Mouse (Mus musculus) T-helper 17 cell (primary cell): ENCODE data around the gene Smad3.

Experiments
- in situ Hi-C, 2 experiments: fragments of 300-600 bp; cut with MboI, MseI; formaldehyde crosslinking; loops; 1 replicate in 1 of 2; 2 replicates in 1 of 2; pipeline ENCODE4 v1.15.1; 2025; ENCODE audit warnings: high pct_unique_total_duplicates in 2 of 2

The Smad3 gene

DNA sequence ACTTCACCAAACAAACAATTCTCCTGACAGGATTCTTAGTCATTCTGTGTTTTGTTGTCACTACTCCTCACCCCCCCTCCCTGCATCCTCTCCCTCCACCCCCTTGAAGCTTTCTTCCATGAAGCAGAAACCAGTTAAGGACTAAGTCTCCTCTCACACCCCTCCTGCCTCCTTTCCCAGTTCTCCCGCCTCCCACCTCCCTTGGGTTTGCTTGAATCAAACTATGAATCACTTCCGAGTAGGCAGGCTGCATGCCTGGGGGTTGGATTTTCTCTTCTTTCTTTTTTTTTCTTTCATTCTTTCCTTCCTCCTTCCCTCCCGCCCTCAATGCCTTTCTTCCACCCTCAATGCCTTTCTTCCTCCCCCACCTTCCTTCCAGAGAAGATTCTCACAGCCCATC is 80.2 kb downstream of the Smad3 start:
- in situ Hi-C loops = no loop called here

DNA sequence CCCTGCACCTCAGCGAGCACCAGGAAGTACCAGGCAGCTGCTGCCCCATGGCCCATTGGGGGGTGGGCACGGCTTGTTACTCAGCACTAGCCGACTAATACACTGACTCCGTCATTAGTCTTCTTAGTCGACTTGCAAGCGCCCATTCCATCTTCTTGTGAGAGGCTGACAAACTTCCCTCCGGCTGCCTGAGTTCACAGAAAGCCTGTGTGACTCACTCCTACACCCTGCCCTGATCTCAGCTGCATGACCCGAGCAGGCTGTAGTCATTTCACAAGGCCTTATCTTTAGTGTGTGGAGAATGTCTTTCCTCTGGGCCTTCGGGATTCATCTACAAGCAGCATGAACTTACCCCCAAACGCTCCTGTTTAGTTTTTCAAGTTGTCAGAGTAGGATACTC is 83.2 kb downstream of the Smad3 start:
- in situ Hi-C loops = no loop called here

DNA sequence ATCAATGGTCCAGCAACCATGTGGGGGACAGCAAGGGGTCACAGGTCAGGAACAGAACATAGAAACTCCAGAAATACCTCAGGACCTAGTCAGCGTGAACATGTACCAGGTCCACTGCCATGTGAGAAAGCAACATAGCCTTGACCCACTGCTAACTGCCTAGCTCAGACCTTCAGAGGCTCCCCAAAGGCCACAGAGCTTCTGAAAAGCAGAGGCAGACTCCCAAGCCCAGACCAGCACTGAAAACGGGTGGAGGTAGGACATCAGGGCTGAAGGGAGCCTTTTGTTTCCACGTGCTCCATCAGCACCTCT is 84.3 kb downstream of the Smad3 start:
- in situ Hi-C loops = no loop called here

DNA sequence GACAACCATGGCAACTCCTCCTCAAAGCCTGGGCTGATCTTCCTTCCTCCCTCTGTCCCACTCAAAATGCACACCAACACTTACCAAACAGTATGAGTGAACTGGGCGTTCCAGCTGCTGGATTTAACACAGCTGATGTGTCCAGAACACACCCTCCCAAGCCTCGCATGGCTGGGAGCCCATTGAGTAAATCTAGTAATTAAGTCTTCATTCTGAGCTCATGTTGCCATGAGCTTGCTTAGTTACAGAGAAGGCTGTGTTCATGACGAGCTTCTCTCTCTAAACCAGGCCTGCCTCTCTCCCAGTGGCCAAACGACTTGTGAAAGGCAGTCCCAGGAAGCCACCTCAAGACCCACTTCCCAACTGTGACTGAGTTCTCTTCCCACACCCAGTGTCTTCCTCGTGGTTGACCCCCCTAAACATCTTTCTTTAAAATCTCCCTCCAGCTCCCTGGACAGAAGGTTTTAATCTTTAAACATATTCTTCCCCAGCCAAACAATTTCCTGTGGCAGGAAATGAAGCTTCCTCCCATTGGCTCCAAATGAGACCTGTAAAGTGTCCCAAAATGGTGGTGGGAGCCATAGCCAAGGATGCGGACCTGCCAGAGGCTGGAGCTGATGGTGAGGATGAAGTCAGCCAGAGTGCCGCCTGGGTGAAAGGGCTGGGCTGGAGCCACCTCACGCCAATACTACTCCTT is 84.8 kb downstream of the Smad3 start:
- in situ Hi-C loops = no loop called here

DNA sequence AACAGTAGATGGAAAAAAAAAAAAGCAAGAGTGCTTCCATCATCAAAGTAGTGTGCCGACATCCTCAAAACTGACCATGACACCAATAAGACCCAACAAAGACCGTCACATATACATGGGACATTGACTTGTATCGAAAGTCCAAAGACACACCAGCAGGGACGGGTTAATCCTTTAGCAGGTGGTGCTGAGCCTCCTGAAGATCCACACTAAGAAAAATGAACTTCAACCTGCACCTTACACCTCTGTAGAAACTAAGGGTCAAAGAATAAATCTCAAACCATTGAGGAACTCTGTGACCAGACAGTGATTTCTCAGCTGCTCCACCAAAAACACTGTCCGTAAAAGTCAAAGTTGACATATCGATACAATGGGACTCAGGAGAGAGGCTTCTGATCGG is 88.0 kb downstream of the Smad3 start:
- in situ Hi-C loops = no loop called here

DNA sequence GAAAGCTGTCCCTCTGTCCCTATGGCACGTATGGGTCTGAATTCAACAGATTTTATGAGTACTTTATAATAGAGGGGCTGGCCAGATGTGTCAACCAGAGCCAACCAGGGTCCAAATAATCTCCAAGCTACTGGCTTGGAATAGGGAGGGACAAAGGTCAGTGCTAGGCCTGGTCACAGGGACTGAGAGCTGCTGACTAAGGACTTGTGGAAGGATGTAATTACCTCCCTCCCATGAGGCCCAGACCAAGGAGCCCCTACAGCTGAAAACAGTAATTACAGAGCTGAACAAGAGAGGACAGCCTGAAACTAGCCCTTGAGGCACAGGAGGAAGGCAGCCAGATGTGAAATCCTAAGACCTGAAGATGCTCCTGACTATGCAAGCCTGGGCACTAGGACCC is 89.2 kb downstream of the Smad3 start:
- in situ Hi-C loops = no loop called here

DNA sequence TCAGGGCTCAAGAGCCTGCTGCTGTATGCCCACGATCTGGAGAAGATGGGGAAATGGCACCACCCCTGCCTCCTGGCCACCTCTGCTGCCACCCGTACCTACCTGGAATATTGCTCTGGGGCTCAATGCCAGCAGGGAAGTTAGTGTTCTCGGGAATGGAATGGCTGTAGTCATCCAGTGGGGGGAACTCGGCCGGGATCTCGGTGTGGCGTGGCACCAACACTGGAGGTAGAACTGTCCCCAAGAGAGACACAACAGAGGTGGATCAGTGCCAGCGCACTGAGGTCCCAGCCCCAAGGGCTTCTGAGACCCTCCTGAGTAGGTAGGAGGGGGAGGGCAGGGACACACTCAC is 90.4 kb downstream of the Smad3 start:
- in situ Hi-C loops = no loop called here

DNA sequence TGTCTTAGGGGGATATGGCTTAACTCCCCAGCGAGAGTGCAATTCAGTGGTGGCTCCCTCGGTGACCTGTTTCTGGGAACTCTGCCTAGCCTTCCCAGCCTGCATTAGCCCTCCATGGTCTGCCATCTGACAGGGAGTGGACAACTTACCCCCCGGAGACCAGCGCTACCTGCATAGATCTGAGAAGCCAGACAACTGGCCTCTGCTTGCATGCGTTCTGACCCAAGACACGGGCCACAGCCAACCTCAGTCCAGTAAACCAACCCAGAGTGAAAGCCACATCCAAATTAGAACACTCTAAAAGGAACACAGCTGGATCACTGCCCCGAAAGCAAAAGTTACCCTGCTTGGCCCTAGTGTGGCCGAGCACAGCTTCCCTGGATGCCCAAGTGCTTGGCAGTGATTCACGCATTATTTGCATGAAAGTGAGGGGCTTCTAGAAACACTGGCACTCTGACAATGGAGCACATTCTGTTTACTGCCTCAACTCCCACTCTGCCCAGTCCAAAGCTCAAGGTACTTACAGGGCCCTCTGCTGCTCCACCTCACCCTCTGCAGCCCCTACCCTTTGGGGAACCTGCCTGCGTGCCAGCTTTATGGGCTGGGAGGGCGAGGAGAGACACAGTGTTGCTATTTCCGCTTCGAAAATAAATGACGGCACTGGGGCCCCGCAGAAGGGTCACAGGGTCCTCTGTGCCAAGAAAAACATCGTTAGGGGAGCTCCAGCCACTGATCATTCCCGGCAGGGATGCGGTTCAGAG is 91.0 kb downstream of the Smad3 start:
- in situ Hi-C loops = no loop called here

DNA sequence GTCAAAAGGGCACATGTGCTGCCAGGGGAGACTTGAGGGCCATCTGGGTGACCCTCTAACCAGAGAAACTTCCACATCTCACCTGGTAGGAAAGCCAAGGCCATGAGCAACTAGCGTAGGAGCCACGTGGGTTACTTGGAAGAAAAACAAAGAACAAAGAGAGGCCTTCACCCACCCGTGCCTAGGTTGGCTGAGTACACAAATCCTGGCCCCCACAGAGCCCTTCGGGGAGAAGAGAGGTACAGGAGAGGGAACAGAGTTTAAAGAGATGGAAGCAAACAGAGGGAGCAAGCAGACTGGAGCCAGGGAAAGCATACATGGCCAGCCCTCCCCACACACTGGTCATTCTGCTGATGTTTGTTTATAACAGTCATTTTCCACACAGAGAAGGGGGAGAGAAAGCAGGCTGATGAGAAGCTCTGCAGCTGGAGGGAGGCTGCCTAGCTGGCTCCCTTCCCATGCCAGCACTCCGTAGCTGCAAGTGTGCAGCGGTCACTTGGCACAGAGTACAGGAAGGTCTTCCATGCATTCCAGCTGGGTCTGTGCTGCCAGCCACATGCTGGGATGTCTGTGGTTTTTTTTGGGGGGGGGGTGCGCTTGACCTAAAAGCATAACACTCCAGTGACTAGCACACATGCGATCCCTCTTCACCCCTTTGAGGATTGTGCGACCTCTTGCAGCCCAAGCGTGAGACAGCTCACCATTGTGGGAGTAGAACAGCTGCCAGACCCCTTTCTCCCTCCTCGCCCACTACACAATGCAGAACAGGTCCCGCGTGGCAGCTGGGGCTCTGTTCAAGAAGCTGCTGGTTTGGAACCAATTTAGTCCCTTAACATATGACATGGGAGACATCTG is 92.8 kb downstream of the Smad3 start:
- in situ Hi-C loops = loop anchor here in 1 of 2 experiments (5.0 kb wide), 2 partner anchors 102 to 157 kb away; no protein-coding TSS in a partner anchor

DNA sequence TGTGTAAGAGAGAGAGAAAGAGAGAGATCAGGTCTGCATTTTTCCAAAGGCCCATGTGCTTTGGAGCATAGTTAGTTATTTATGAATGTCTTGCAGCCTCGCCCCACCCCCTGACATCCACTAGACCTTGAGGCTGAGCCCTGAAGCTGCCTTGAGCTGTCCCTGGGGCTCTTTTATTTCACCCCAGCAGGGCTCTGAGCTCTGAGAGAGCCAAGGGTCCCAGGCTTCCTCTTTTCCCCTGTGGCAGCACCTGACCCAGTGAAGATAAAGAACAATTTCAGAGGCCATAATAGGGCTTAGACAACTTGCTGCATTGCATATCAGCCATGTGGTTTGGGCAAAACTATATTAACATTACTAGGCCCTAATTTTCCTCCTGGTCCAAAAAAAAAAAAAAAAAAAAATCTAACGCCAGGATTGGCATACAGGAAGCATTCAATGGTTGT is 93.5 kb downstream of the Smad3 start:
- in situ Hi-C loops = loop anchor here in 1 of 2 experiments (5.0 kb wide), 2 partner anchors 103 to 158 kb away; no protein-coding TSS in a partner anchor

DNA sequence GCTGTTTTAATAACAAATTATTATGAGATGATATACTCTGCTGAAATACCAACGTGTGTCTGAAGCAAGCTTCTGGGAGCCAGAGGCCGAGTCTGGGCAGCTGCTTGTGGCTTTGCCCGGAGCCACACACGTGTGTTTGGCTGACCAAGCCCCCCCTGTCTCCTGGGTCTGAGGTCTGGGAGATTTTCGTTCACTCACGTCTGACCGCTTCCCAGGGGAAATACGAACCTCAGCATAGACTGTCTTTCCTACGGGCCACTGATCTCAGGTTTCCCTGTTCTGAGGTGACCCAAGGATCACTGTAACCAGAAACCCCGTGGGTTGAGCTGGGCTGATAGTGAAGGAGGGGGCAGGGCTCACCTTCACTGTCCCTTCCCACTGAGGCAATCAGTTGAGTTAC is 94.6 kb downstream of the Smad3 start:
- in situ Hi-C loops = loop anchor here in 1 of 2 experiments (5.0 kb wide), 2 partner anchors 104 to 159 kb away; no protein-coding TSS in a partner anchor

DNA sequence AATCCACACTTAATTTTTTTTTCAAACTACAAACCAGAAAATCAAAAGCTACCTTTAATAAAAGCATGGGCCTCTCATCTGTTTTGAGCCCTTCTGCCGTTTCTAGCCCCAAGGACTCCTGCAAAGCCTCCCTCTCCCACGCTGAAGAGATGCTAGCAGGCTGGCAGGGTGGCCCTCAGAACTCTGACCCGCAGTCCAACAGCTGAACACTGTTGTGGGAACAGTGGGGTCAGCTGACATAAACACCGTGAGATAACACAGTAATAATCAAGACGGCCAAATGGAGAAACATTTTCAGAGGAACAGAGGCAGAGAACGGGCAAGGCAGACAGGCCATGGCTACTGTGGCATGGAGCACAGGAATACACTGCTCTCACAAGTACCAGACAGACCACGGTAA is 95.0 kb downstream of the Smad3 start:
- in situ Hi-C loops = loop anchor here in 1 of 2 experiments (5.0 kb wide), 2 partner anchors 105 to 160 kb away; no protein-coding TSS in a partner anchor

DNA sequence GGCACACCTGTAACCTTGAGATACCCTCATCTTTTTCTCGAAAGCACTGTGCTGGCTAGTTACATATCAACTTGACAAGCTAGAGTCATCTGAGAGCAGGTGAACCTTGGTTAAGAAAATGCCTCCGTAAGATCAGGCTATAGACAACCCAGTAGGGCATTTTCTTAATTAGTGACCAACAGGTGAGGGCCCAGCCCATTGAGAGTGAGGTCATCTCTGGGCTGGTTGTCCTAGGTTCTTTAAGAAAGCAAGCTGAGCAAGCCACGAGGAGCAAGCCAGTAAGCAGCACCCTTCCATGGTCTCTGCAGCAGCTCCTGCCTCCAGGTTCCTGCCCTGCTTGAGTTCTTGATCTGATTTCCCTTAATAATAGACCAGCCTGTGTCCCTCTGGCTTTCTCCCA is 97.1 kb downstream of the Smad3 start:
- in situ Hi-C loops = loop anchor here in 1 of 2 experiments (5.0 kb wide), 2 partner anchors 107 to 162 kb away; no protein-coding TSS in a partner anchor

DNA sequence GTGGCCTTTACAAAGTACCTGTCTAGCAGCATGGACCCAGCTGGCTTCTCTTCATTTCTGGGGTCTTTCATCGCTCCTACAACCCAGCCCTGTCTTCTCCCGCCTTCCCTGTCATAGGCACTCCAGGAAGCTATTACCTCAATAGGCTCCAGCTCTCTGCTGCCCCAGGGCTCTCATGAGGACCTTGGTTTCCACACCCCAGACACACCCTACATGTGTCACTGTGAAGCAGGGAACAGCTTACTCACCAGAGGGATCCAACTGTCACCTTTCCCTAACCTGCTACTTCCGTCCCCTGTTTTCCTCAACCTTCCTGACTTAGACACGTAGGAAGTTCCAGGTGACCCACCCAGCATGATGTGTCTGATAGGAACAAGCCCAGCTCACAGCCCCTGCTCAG is 97.7 kb downstream of the Smad3 start:
- in situ Hi-C loops = loop anchor here in 1 of 2 experiments (5.0 kb wide), 2 partner anchors 107 to 162 kb away; no protein-coding TSS in a partner anchor

DNA sequence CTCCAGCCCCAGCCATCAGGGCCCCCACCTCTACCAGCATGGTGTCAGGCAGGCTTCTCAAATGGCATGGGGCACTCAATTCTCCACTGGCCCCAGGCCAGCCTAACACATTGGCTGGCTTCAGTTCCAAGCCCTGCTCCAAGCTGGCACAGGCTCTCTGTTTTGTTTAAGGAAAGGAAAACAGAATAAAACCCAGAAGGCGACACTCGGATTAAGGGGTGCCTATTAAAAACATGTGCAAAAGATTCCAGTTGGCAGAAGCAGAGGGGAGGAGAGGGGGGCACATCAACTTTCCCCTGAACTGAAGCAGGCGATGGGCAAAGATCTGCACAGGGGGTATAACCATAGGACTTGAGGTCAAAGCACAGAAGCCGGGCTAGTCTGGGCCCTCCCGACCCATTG is 98.8 kb downstream of the Smad3 start:
- in situ Hi-C loops = no loop called here

DNA sequence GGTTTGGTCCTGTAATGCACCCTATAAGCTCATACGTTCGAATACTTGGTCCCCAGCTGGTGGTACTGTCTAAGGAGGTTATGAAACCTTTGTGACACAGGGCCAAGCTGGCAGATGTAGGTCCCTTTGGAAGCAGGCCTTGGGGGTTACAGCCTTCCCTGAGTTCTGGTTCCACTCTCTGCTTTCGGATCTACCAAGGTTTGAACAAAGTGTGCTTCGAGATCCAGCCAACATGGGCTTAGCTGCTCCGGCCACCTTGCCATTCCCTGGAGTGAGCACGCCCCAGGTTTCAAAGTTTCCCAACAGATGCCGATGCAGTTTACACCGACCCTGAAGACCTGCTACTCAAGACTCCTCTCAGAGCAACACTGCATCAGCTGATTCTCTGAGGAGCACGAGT is 99.4 kb downstream of the Smad3 start:
- in situ Hi-C loops = no loop called here

DNA sequence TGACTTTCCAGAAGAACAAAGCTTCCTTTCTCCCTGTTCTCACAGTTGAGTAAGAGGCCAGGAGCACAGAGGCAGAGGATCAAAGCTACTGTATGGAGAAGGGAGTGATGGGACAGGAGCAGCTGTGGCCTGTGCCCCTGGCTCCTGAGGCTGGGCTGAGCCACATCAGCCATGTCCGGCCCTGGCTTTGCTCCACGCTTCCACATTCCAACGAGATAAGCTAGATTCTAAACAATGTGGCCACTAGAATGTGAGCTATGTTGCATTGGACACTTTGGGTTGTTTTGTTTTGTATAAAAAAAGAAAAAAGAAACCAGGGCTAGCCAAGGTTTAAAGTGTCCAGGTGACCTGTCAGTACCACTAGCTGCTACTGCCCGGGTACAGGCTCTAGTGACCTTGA is 100.6 kb downstream of the Smad3 start:
- in situ Hi-C loops = no loop called here

DNA sequence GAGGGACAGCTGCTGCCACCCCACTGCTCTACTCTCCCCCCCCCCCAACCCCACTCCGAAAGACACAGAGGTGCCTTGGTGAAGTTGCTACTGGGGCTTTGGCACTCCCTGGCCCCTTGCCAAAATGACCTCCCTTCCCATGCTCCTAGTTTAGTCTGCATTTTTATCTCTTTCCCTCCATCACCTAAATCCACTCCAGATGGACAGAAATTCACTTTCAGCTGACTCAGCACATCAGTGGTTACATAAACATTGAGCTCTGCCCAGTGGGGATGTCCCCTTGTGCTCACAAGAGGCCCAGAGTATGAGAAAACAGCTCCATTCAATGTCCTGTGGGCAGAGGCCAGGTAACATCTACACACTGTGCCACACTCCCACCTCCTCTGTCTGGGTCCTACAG is 102.7 kb downstream of the Smad3 start:
- in situ Hi-C loops = no loop called here

DNA sequence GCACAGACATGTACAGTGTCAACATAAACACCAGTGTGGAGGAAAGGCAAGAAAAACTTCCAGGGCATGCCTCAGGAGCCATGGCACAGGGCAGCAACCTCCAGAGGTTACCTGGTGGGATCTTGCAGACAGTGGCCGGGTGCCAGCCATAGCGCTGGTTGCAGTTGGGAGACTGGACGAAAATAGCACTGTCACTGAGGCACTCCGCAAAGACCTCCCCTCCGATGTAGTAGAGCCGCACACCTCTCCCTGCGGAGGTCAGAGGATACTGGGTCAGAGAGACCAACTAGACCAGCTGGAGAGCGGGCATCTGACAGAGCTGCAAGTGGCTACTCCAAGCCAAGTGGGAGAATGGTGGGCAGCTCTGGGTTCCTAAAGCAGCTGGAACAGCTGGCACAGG is 103.2 kb downstream of the Smad3 start:
- in situ Hi-C loops = loop anchor here in 1 of 2 experiments (5.0 kb wide), 1 partner anchor 188 kb away; no protein-coding TSS in a partner anchor

DNA sequence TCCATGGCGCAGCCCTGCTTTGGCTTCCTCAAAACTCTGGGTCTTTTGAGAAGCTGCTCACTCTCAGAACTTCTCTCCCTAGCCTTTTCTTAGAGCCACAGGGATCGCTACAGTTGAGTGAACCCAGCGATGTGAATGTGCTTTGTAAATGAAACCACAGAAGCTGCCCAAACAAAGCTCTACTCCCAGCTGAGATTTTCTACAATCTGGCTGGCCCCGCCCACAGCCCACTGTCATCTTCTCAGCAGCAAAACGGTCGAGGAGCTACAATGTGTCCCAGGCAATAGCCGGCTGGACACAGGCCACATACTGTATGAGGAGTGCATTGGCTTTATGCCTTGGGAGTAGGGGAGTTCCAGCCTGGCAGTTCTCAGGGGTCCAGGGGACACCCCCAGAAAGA is 104.1 kb downstream of the Smad3 start:
- in situ Hi-C loops = loop anchor here in 1 of 2 experiments (5.0 kb wide), 1 partner anchor 189 kb away; no protein-coding TSS in a partner anchor

DNA sequence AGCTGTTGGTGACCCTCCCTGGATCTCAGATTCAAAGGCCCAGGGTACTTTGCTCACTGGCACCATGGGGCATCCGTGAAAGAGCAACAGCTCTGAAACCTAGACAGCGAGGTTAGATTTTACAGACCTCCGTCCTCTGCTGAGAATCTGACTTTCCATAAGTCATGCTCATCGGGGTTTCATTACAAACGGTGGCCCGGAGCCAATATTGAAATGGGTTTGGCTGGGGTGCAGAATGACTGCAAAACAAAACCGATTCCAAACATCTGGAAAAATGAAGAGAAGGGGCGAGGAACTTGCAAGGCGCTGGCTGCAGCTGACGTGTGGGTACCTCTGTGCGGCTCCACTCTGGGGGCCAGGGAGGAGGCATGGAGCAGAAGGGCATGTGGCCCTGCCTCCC is 106.2 kb downstream of the Smad3 start:
- in situ Hi-C loops = loop anchor here in 1 of 2 experiments (5.0 kb wide), 1 partner anchor 191 kb away; no protein-coding TSS in a partner anchor

DNA sequence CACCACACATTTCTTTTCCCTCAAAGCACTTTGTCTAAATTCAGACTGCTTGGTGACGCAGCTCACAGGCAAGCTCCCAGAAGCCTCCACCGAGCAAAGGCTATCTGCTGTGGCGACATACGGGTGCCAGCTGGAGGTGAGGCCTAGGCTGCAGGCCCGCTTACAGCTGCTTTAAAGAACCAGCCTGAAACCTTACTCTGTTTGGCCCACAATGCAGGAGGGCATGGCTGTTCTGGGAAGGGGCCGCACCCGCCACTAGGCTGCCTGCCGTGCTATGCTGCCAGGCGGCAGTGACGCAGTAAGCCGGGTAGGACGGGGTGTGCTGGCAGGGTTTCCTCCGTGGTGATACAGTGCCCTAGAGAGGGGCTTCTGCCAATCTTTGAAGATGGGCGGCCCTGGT is 106.9 kb downstream of the Smad3 start:
- in situ Hi-C loops = loop anchor here in 1 of 2 experiments (5.0 kb wide), 1 partner anchor 191 kb away; no protein-coding TSS in a partner anchor
